Mouse (Mus musculus) gastrocnemius, postnatal 25 days (tissue): Measurements from ENCODE around the gene Specc1. TPM values are rescaled to one million over a fixed set of nuclear protein-coding genes. Genes with fewer than 3 reads are reported as not detected.
"Not testable (repeated sequence)": the region's sequence is repeated elsewhere in the genome, so short reads cannot be mapped to it uniquely, and the experiment has no call there.

Experiments
- DNase-seq: peaks from one replicate; pipeline ENCODE4 v3.0.0; 2022
- long read RNA-seq, 2 experiments: library from polyadenylated mRNA; stranded (forward); transcript quantifications; one replicate each; pipeline ENCODE4 v2.0.0; 2021
- total RNA-seq, 2 experiments: library from RNA; stranded (reverse); gene quantifications; 1 replicate in 1 of 2; 2 replicates in 1 of 2; pipeline ENCODE4 v1.2.3; 2021

The Specc1 gene
- total RNA-seq = 1 to 10 TPM; 1.9 to 2.8 TPM
- long read RNA-seq, experiment 1, partial matches to known transcripts = 0 of 1 reads
- long read RNA-seq, experiment 1, other reads (novel, unspliced or antisense) = 1 of 1 reads
- long read RNA-seq, experiment 2 = 0 reads

GRCm38 (mm10) chr11:61956572-61957295 is at the start of gene Specc1:
Gene Specc1, plus strand, starts transcription at chr11:61956763.
- DNase-seq = peak; percentile 81

DNA sequence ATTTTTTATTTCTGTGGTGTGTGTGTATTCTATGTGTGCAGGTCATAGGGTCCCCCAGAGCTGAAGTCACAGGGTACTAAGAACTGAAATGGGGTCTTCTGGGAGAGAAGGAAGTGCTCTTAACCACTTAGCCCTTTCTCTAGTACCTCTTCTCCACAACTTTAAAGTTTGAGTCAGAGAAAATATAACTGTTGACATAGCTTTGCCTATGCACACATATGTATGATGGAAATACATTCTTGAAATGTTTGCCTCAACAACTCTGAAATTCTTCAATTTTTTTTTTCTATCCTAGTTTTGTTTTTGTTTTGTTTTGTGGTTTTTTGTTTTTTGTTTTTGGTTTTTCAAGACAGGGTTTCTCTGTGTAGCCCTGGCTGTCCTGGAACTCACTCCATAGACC is 48.2 kb upstream of the Specc1 start:
- no peak for DNase-seq

GRCm38 (mm10) chr11:61919702-61920101 is 36.9 kb upstream of the Specc1 start:
- DNase-seq = no peak

DNA sequence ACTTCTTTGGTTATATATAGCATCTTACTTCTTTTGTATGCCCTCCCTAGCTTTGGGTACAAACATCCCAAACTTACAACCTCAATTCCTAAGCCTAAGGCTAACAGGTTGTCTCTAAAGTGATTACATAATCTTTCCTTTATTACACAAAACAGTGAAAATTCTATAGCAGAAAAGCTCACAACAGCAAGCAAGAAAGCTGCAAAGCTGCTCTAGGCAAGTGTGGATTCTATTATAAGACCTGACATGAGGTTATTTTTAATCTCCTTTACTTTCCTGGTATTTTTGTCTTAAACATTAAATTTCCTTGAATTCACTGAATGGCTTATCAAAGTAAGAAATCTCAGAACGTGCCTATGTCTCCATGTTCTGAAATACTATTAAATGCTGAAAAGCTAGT is 33.3 kb upstream of the Specc1 start:
- DNase-seq = no peak

GRCm38 (mm10) chr11:61929323-61930097 is 27.1 kb upstream of the Specc1 start:
- no peak for DNase-seq

DNA sequence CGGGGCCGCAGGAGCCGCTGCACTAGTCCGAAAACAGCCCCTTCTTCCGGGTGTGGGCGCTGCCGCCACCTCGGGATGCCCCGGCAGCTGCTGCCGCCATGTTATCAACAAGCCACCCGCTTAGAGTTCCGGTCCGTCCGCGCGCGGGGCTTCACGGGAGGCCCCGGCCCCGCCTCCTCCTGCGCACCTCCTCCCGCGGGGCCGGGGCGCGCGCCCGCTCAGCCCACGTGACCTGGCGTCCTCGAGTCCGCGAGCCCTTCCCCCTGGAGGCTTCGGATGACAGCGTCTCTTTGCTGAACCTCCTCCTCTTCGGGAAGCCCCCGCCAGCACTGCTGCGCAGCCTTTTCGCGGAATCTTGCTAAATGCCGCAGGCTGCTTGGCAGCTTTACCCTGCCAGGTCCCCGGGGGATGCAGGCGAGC is 26.5 kb upstream of the Specc1 start, which contains the start of gene Akap10:
TSS of gene Akap10 (minus strand) at position 155 of the 420 bp plus-strand sequence.
- peak; percentile 95 for DNase-seq

- no peak for DNase-seq
Observed at GRCm38 (mm10) chr11:61930640-61931586, 25.6 kb upstream of the Specc1 start.

- DNase-seq = no peak
Observed at GRCm38 (mm10) chr11:61937761-61938160, 18.8 kb upstream of the Specc1 start.

- DNase-seq = no peak
Observed at GRCm38 (mm10) chr11:61942903-61943302, 13.7 kb upstream of the Specc1 start.

GRCm38 (mm10) chr11:61944417-61944816 is 12.1 kb upstream of the Specc1 start:
- DNase-seq = no peak

- DNase-seq = no peak
Observed at GRCm38 (mm10) chr11:61946608-61947007, 10.0 kb upstream of the Specc1 start.

GRCm38 (mm10) chr11:61949315-61949714 is 7.2 kb upstream of the Specc1 start:
- DNase-seq = no peak

DNA sequence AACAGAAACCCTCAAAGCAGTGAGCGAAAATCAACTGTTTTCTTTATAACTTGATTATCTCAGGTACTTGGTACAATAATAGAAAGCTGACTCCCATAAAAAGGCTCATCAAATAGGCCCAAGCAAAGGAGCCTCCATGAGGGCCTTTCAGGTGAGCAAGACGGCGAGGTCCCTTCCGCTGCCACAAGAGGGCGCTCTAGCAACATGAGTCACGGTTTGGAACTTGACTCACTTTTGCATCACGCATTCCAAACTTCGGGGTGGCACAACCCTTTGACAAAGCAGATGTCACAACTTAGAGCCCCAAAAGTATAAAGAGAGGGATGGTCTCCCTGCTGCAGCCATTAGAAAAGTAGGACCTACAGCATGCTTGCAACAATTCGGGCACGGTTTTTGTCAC is 5.9 kb upstream of the Specc1 start:
- DNase-seq = peak; percentile 44

DNA sequence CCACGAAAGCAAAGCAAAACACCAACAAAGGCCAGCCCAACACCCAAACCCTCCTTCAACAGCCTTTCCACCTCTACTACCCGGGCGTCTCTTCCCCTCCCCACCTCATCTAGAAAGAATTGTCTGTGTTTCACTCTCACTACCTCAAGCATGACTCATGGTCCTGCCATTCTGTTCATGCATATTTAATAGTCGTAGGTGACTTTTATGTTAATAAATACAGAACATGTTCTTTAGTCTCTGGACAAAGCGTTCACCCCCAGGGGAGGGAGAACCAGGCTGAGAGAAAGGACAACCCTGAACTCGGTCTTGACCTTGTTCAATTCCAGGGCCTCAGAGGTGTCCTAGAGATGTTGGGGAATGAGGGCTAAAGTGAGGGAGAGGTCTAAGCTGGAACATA is 1.4 kb upstream of the Specc1 start:
- DNase-seq = no peak

DNA sequence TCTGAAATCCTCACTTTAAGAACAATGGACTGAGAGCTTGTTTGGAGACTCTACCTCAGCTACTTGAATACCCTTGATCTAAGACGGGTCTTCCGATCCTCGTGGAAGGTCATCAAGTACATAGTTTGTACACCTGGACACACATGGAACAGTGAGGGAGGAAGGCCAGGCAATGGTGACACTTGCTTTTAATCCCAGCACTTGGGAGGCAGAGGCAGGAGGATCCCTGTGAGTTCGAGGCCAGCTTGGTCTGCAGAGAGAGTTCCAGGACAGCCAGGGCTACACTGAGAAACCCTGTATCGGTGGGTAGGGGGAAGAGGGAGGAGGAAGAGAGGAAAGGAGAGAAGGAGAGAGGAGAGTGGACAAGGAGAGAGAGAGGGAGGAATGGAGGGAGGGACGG is 612 bp upstream of the Specc1 start:
- no peak for DNase-seq

DNA sequence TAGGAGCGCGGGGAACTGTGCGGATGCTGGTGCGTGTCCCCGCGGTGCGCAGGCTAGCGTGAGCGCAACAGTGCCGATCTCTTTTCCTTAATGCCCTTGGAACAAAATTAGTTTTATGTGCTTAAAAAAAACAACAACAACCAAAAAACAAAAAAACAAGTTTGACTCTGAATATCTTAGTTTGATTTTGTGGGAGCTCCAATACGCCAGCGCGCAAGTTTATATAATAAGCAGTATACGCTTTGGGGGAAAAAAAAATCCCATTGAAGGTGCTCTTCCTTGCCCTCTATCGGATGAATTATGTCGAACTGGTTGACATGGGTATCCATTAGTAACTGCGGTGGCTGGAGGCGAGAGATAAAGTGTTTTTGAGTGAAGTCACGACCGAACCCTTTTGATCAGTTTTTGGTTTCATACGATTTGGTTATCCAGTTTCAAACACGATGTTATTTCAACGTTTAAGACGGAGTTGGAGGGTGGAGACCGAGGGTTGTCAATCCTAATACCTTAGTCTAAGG is 792 bp downstream of the Specc1 start:
- DNase-seq = no peak

GRCm38 (mm10) chr11:61958706-61959105 is 2.1 kb downstream of the Specc1 start:
- DNase-seq = not testable (repeated sequence)

- DNase-seq = no peak
Observed at GRCm38 (mm10) chr11:61960096-61960495, 3.5 kb downstream of the Specc1 start.

- DNase-seq = no peak
Observed at GRCm38 (mm10) chr11:61962684-61963083, 6.1 kb downstream of the Specc1 start.

GRCm38 (mm10) chr11:61963193-61963592 is 6.6 kb downstream of the Specc1 start:
- DNase-seq = no peak

- DNase-seq = no peak
Observed at GRCm38 (mm10) chr11:61964611-61965010, 8.0 kb downstream of the Specc1 start.

- no peak for DNase-seq
Observed at GRCm38 (mm10) chr11:61967034-61967433, 10.5 kb downstream of the Specc1 start.
